Mouse (Mus musculus): Measurements from ENCODE around the gene Acsm1. TPM values are rescaled to one million over a fixed set of nuclear protein-coding genes. Genes with fewer than 3 reads are reported as not detected.
A peak's percentile ranks its signal among the peaks of the same experiment; 100 is the strongest.

The Acsm1 gene
- polyA plus RNA-seq, 1 experiment from 2014 or later, result not detected

- Histone ChIP-seq H3K4me2 (no peak overlapping the region), H3K36me3 (ENCODE audit: poor library complexity, severe bottlenecking) (no peaks in the 10 kb centered on the region), H3K9ac (no peak overlapping the region), H3K4me1 (no peaks in the 10 kb centered on the region), H3K27me3 (no peaks in the 10 kb centered on the region), H3K9me3 (replicated peaks) (no peaks in the 10 kb centered on the region), H3K4me3 (no peak overlapping the region), H3K27ac (no peak overlapping the region)
- ATAC-seq, result no peak
- 84% methylated on average over 9 of the region's 9 CpGs for WGBS
Observed at GRCm38 (mm10) chr7:119607796-119608515, 1.1 kb downstream of the Acsm1 start.

- no peak overlapping the region for H3K27ac ChIP-seq
Observed at GRCm38 (mm10) chr7:119616531-119616930, 9.7 kb downstream of the Acsm1 start.

GRCm38 (mm10) chr7:119617593-119617992 lies 10.8 kb downstream of the Acsm1 start:
- Histone ChIP-seq H3K9me3 (replicated peaks) (no peaks in the 10 kb centered on the region), H3K36me3 (ENCODE audit: poor library complexity, severe bottlenecking) (no peaks in the 10 kb centered on the region), H3K27me3 (no peaks in the 10 kb centered on the region), H3K9ac (no peak overlapping the region), H3K4me2 (no peak overlapping the region), H3K27ac (no peak overlapping the region), H3K4me1 (no peaks in the 10 kb centered on the region), H3K4me3 (no peak overlapping the region)
- no peak for ATAC-seq
- 83% methylated on average over 6 of the region's 6 CpGs for WGBS

More at GRCm38 (mm10) chr7:119616531-119616930, 9.7 kb downstream of the Acsm1 start:
- Histone ChIP-seq H3K4me3 (no peak overlapping the region), H3K9ac (no peak overlapping the region), H3K36me3 (ENCODE audit: poor library complexity, severe bottlenecking) (no peaks in the 10 kb centered on the region), H3K4me2 (no peak overlapping the region), H3K27me3 (no peaks in the 10 kb centered on the region), H3K9me3 (replicated peaks) (no peaks in the 10 kb centered on the region), H3K4me1 (no peaks in the 10 kb centered on the region)
- no peak for ATAC-seq
- 71% methylated on average over 1 of the region's 1 CpGs for WGBS

GRCm38 (mm10) chr7:119618209-119618935 lies 11.5 kb downstream of the Acsm1 start:
- no peak for ATAC-seq
- 69% methylated on average over 4 of the region's 4 CpGs for WGBS
- Histone ChIP-seq H3K36me3 (ENCODE audit: poor library complexity, severe bottlenecking) (no peaks in the 10 kb centered on the region), H3K4me3 (no peak overlapping the region), H3K9ac (no peak overlapping the region), H3K27me3 (no peaks in the 10 kb centered on the region), H3K27ac (no peak overlapping the region), H3K4me1 (no peaks in the 10 kb centered on the region), H3K4me2 (no peak overlapping the region), H3K9me3 (replicated peaks) (no peaks in the 10 kb centered on the region)

- Histone ChIP-seq H3K9ac (no peak overlapping the region), H3K4me1 (no peaks in the 10 kb centered on the region), H3K27ac (no peak overlapping the region), H3K9me3 (replicated peaks) (no peaks in the 10 kb centered on the region), H3K27me3 (no peaks in the 10 kb centered on the region), H3K4me3 (no peak overlapping the region), H3K36me3 (ENCODE audit: poor library complexity, severe bottlenecking) (no peaks in the 10 kb centered on the region), H3K4me2 (no peak overlapping the region)
- no peak for ATAC-seq
Observed at GRCm38 (mm10) chr7:119620157-119620556, 13.3 kb downstream of the Acsm1 start.

GRCm38 (mm10) chr7:119638773-119639172 lies 31.9 kb downstream of the Acsm1 start:
- Histone ChIP-seq H3K27ac (no peak overlapping the region), H3K4me1 (no peaks in the 10 kb centered on the region), H3K27me3 (no peaks in the 10 kb centered on the region), H3K4me2 (no peak overlapping the region), H3K4me3 (no peak overlapping the region), H3K36me3 (ENCODE audit: poor library complexity, severe bottlenecking) (no peaks in the 10 kb centered on the region), H3K9me3 (replicated peaks) (no peaks in the 10 kb centered on the region; the same call in 1 of the 2 replicates), H3K9ac (no peak overlapping the region)
- no peak for ATAC-seq

GRCm38 (mm10) chr7:119642307-119642706 lies 35.5 kb downstream of the Acsm1 start:
- H3K27me3 ChIP-seq, result no peaks in the 10 kb centered on the region
- no peak overlapping the region for H3K27ac ChIP-seq
- 80% methylated on average over 5 of the region's 5 CpGs for WGBS
- no peaks in the 10 kb centered on the region for H3K4me1 ChIP-seq
- H3K9ac ChIP-seq, result no peak overlapping the region
- no peak overlapping the region for H3K4me3 ChIP-seq
- no peak for ATAC-seq
- H3K4me2 ChIP-seq, result no peak overlapping the region
- H3K36me3 ChIP-seq (ENCODE audit: poor library complexity, severe bottlenecking), result no peaks in the 10 kb centered on the region
- H3K9me3 ChIP-seq (replicated peaks), result no peaks in the 10 kb centered on the region; the same call in 1 of the 2 replicates

- Histone ChIP-seq H3K9ac (no peak overlapping the region), H3K4me3 (no peak overlapping the region), H3K4me2 (no peak overlapping the region), H3K9me3 (replicated peaks) (no peaks in the 10 kb centered on the region), H3K36me3 (ENCODE audit: poor library complexity, severe bottlenecking) (no peaks in the 10 kb centered on the region), H3K4me1 (no peaks in the 10 kb centered on the region), H3K27ac (no peak overlapping the region), H3K27me3 (no peaks in the 10 kb centered on the region)
- whole genome bisulfite sequencing, result 85% methylated on average over 3 of the region's 3 CpGs
- ATAC-seq, result no peak
Observed at GRCm38 (mm10) chr7:119667893-119668292, 61.1 kb downstream of the Acsm1 start.

GRCm38 (mm10) chr7:119670395-119670794 lies 63.6 kb downstream of the Acsm1 start:
- Histone ChIP-seq H3K9ac (no peak overlapping the region), H3K4me1 (no peaks in the 10 kb centered on the region), H3K4me2 (no peak overlapping the region), H3K27me3 (no peaks in the 10 kb centered on the region), H3K9me3 (replicated peaks) (no peaks in the 10 kb centered on the region), H3K36me3 (ENCODE audit: poor library complexity, severe bottlenecking) (no peaks in the 10 kb centered on the region), H3K27ac (no peak overlapping the region), H3K4me3 (no peak overlapping the region)
- WGBS, result 86% methylated on average over 5 of the region's 5 CpGs
- no peak for ATAC-seq

- no peaks in the 10 kb centered on the region for H3K4me1 ChIP-seq
- H3K27me3 ChIP-seq, result no peaks in the 10 kb centered on the region
- no peak overlapping the region for H3K9ac ChIP-seq
- H3K27ac ChIP-seq, result no peak overlapping the region
- H3K9me3 ChIP-seq (replicated peaks), result no peaks in the 10 kb centered on the region
- no peak overlapping the region for H3K4me2 ChIP-seq
- no peak overlapping the region for H3K4me3 ChIP-seq
- WGBS, result 50% methylated on average over 6 of the region's 6 CpGs
- H3K36me3 ChIP-seq (ENCODE audit: poor library complexity, severe bottlenecking), result no peaks in the 10 kb centered on the region
- ATAC-seq, result no peak
Observed at GRCm38 (mm10) chr7:119670925-119671324, 64.1 kb downstream of the Acsm1 start.

- no peaks in the 10 kb centered on the region for H3K4me1 ChIP-seq
- H3K36me3 ChIP-seq (ENCODE audit: poor library complexity, severe bottlenecking), result no peaks in the 10 kb centered on the region
- no peak overlapping the region for H3K9ac ChIP-seq
- no peaks in the 10 kb centered on the region for H3K9me3 ChIP-seq (replicated peaks)
- H3K4me2 ChIP-seq, result no peak overlapping the region
- 19% methylated on average over 6 of the region's 6 CpGs for WGBS
- H3K27me3 ChIP-seq, result no peaks in the 10 kb centered on the region
- H3K27ac ChIP-seq, result no peak overlapping the region
- peak; percentile 70; the same call in 1 of the 2 replicates for ATAC-seq
- H3K4me3 ChIP-seq, result no peak overlapping the region
Observed at GRCm38 (mm10) chr7:119673465-119673864, 66.6 kb downstream of the Acsm1 start.

- Histone ChIP-seq H3K36me3 (ENCODE audit: poor library complexity, severe bottlenecking) (no peaks in the 10 kb centered on the region), H3K4me3 (no peak overlapping the region), H3K27me3 (no peaks in the 10 kb centered on the region), H3K4me1 (no peaks in the 10 kb centered on the region), H3K9me3 (replicated peaks) (no peaks in the 10 kb centered on the region), H3K27ac (no peak overlapping the region), H3K4me2 (no peak overlapping the region), H3K9ac (no peak overlapping the region)
- ATAC-seq, result no peak
- WGBS, result 74% methylated on average over 8 of the region's 8 CpGs
Observed at GRCm38 (mm10) chr7:119680107-119680506, 73.3 kb downstream of the Acsm1 start.
